In the genomic region with DNA sequence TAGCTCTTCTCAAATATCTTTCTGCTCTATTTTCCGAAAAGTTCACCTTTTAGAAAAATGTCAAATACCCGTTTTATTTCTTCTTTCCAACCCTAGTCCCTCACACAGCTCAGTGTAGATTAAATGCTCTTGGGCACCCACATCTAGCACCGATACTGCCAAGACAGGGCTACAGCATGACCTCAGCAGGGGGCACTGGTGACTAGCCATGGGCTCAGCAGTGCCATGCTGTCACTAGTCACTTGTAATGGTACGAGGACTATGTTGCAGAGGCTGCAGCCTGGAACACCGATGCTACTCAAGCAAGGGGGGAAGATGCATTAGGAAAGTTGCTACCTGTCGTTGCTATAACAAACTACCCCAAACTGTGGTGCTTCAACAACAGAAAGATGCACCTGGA, we compare ENCODE assay signal across 10 mouse cellular contexts.
DNase-seq lines count a peak whose midpoint lies in the region; TF ChIP-seq lines count a peak whose summit lies in the region.
"Had no signal": no experiment of that assay in that cellular context is flagged by ENCODE, and none has a peak within 500 bp of the region (broad histone marks: within the 10 kb centered on the region; RNA-seq: fewer than 3 reads in every experiment).

No protein-coding gene starts in this region.

- TF ChIP-seq CTCF in heart, adult 2 months (IDR thresholded peaks at IDR 0.05) = peak; percentile 68

- H3K27me3 ChIP-seq in heart, adult 2 months (ENCODE audit: control insufficient read depth, insufficient read depth, low read length) = no peaks in the 10 kb centered on the region
- no peaks in the 10 kb centered on the region for H3K27me3 ChIP-seq in heart, embryonic 10.5 days (ENCODE audit: insufficient read depth, poor library complexity, severe bottlenecking)

- H3K27ac ChIP-seq in heart, adult 2 months = no peak overlapping the region
- no peak overlapping the region for H3K27ac ChIP-seq in heart, embryonic 10.5 days
- H3K27ac ChIP-seq: limb, embryonic 12.5 days had no signal

- no peak overlapping the region for H3K9ac ChIP-seq in heart, adult 2 months (ENCODE audit: low read depth, low read length)
- H3K9ac ChIP-seq: limb, embryonic 12.5 days had no signal

- no peaks in the 10 kb centered on the region for H3K79me2 ChIP-seq in heart, adult 2 months (replicated peaks; ENCODE audit: control insufficient read depth, insufficient read depth, low read length)

- no peaks in the 10 kb centered on the region for H3K36me3 ChIP-seq in heart, adult 2 months (ENCODE audit: control insufficient read depth, insufficient read depth, low read length)
- no peaks in the 10 kb centered on the region for H3K36me3 ChIP-seq in heart, embryonic 10.5 days
- H3K36me3 ChIP-seq: limb, embryonic 12.5 days had no signal

- no peaks in the 10 kb centered on the region for H3K4me1 ChIP-seq in heart, adult 2 months (ENCODE audit: control insufficient read depth, insufficient read depth, low read length)
- peaks cover 3% of the 10 kb centered on the region; the same call in 1 of the 2 replicates for H3K4me1 ChIP-seq in heart, embryonic 10.5 days

- no peak overlapping the region for H3K4me3 ChIP-seq in heart, adult 2 months
- H3K4me3 ChIP-seq in heart, embryonic 10.5 days = no peak overlapping the region
- H3K4me3 ChIP-seq: limb, embryonic 12.5 days had no signal

- TF ChIP-seq POLR2A in heart, adult 2 months (IDR thresholded peaks at IDR 0.05; ENCODE audit: insufficient read depth, low read depth, low read length) = no peak

- WGBS in heart, adult 2 months = 71% methylated on average over 6 of the region's 6 CpGs
- 80% methylated on average over 6 of the region's 6 CpGs for WGBS in heart, embryonic 10.5 days

- DNase-seq in heart, adult 2 months = peak; percentile 38 to 48
- DNase-seq in heart, embryonic 10.5 days (ENCODE audit: low spot score) = no peak
- DNase-seq in thymus, postnatal 25 days = peak; percentile 20
- no peak for DNase-seq in thymus, postnatal 10 days (ENCODE audit: low spot score in 2 of 2)
- peak; percentile 35 to 52 for DNase-seq in kidney, postnatal 25 days
- DNase-seq in thymus, postnatal 4 days = peak; percentile 42
- no peak for DNase-seq in embryo, embryonic 10.5 days (ENCODE audit: low spot score)
- DNase-seq in urinary bladder, postnatal 4 days (ENCODE audit: low spot score in 2 of 2) = no peak
- DNase-seq: cerebellum, adult 8-10 months had no signal

- 0 out of 2 replicates have a peak, but pooled peaks have one; percentile 19 for TF ChIP-seq EP300 in heart, adult 2 months (IDR thresholded peaks at IDR 0.05; ENCODE audit: insufficient read depth, low read depth, low read length)

- H3K9me3 ChIP-seq in heart, embryonic 10.5 days = no peaks in the 10 kb centered on the region
- H3K9me3 ChIP-seq: limb, embryonic 12.5 days had no signal

- intact Hi-C loops in heart, adult 2 months (cut with DNase I) = loop anchor here (1.0 to 5.0 kb wide), 3 partner anchors 180 to 345 kb away; no protein-coding TSS in a partner anchor

Comparison
In these comparisons a context has a peak if more than half of its experiments do, and no peak if none do; other contexts are left out.
1. DNase-seq: peak in heart, adult 2 months (2 of 2), thymus, postnatal 25 days (single experiment), kidney, postnatal 25 days (2 of 2) and thymus, postnatal 4 days (single experiment); none in heart, embryonic 10.5 days (single experiment), thymus, postnatal 10 days (0 of 2), embryo, embryonic 10.5 days (single experiment) and urinary bladder, postnatal 4 days (0 of 2).